ENCODE assay signal across 9 mouse cellular contexts in the genomic region with DNA sequence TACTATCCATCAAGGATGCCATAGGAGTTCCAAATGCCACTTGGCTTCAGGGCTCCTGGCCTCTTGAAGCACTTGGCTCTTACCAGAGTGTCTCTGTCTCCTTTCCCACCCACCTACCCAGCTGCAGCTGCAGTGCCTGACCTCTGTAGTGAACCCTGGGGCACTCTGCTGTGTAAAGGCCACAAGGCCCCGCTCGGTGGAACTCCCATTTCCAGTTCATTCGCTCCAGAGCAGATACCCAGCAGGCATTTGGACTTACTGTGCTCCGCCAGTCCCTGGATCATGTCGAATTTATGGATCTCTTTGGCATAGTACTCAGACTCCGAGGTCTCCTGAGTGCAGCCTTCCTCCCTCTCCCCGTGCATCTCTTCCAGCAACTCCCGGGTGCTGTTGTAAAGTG. TPM values are rescaled to one million over a fixed set of nuclear protein-coding genes. Genes with fewer than 3 reads are reported as not detected.
DNase-seq lines count a peak whose midpoint lies in the region; ATAC-seq and TF ChIP-seq lines count a peak whose summit lies in the region.
"Had no signal": no experiment of that assay in that cellular context is flagged by ENCODE, and none has a peak within 500 bp of the region (broad histone marks: within the 10 kb centered on the region; RNA-seq: fewer than 3 reads in every experiment).

No protein-coding gene starts in this region.

- H3K4me1 ChIP-seq in lung, adult 2 months (ENCODE audit: control insufficient read depth, insufficient read depth, low read length), result no peaks in the 10 kb centered on the region
- H3K4me1 ChIP-seq in embryonic facial prominence, embryonic 10.5 days, result peaks cover 38% of the 10 kb centered on the region
- peaks cover 35% of the 10 kb centered on the region for H3K4me1 ChIP-seq in hindbrain, embryonic 13.5 days (replicated peaks)
- peaks cover 32% of the 10 kb centered on the region for H3K4me1 ChIP-seq in midbrain, embryonic 15.5 days

- H3K27ac ChIP-seq in embryonic facial prominence, embryonic 10.5 days (replicated peaks), result peak overlapping the region; percentile 96
- H3K27ac ChIP-seq in hindbrain, embryonic 13.5 days, result no peak overlapping the region
- no peak overlapping the region for H3K27ac ChIP-seq in midbrain, embryonic 15.5 days

- H3K9me3 ChIP-seq in embryonic facial prominence, embryonic 10.5 days, result no peaks in the 10 kb centered on the region
- no peaks in the 10 kb centered on the region for H3K9me3 ChIP-seq in hindbrain, embryonic 13.5 days
- H3K9me3 ChIP-seq in midbrain, embryonic 15.5 days, result no peaks in the 10 kb centered on the region

- TF ChIP-seq POLR2A in lung, adult 2 months (IDR thresholded peaks at IDR 0.05; ENCODE audit: borderline replicate concordance, extremely low read depth, low read depth, low read length), result no peak

- 60% methylated on average over 8 of the region's 8 CpGs for WGBS in lung, adult 2 months
- WGBS in embryonic facial prominence, embryonic 10.5 days, result 16% methylated on average over 8 of the region's 8 CpGs
- WGBS in hindbrain, embryonic 13.5 days, result 23% methylated on average over 8 of the region's 8 CpGs
- WGBS in midbrain, embryonic 15.5 days, result 32% methylated on average over 8 of the region's 8 CpGs

- peak overlapping the region; percentile 84 for H3K4me2 ChIP-seq in hindbrain, embryonic 13.5 days
- peak overlapping the region; percentile 94 for H3K4me2 ChIP-seq in midbrain, embryonic 15.5 days

- peaks cover 47% of the 10 kb centered on the region for H3K27me3 ChIP-seq in embryonic facial prominence, embryonic 10.5 days (replicated peaks; ENCODE audit: low read depth, poor library complexity, severe bottlenecking)
- H3K27me3 ChIP-seq in hindbrain, embryonic 13.5 days, result peaks cover 30% of the 10 kb centered on the region
- peaks cover 27% of the 10 kb centered on the region for H3K27me3 ChIP-seq in midbrain, embryonic 15.5 days (replicated peaks)

- peak overlapping the region; percentile 44 for H3K4me3 ChIP-seq in lung, adult 2 months (replicated peaks; ENCODE audit: extremely low read depth, low read depth, low read length)
- H3K4me3 ChIP-seq in embryonic facial prominence, embryonic 10.5 days, result peak overlapping the region; percentile 71
- peak overlapping the region; percentile 51 for H3K4me3 ChIP-seq in hindbrain, embryonic 13.5 days
- H3K4me3 ChIP-seq in midbrain, embryonic 15.5 days, result 0 out of 2 replicates have a peak overlapping the region, but pooled peaks have one; percentile 52

- no peak for ATAC-seq in hindbrain, embryonic 13.5 days (ENCODE audit: low FRiP score)
- no peak for ATAC-seq in midbrain, embryonic 15.5 days (replicated peaks)

- DNase-seq in lung, adult 2 months, result no peak
- DNase-seq in lung, postnatal 14 days, result no peak
- DNase-seq in embryonic facial prominence, embryonic 10.5 days (ENCODE audit: low spot score), result no peak
- no peak for DNase-seq in layer of hippocampus, postnatal 36 days
- DNase-seq in testis, postnatal 10 days (ENCODE audit: low spot score), result no peak
- no peak for DNase-seq in adrenal gland, adult 2 months

- H3K36me3 ChIP-seq in embryonic facial prominence, embryonic 10.5 days (replicated peaks), result no peaks in the 10 kb centered on the region; the same call in 1 of the 2 replicates
- H3K36me3 ChIP-seq in hindbrain, embryonic 13.5 days, result no peaks in the 10 kb centered on the region
- H3K36me3 ChIP-seq in midbrain, embryonic 15.5 days (replicated peaks), result no peaks in the 10 kb centered on the region

- peak overlapping the region; percentile 77; the same call in 1 of the 2 replicates for H3K9ac ChIP-seq in hindbrain, embryonic 13.5 days
- H3K9ac ChIP-seq in midbrain, embryonic 15.5 days, result no peak overlapping the region

- no peak for TF ChIP-seq CTCF in lung, adult 2 months (IDR thresholded peaks at IDR 0.05; ENCODE audit: insufficient read depth, low read length)

RNA-seq across cellular contexts. Expression of gene Tgfb3, which starts 1.5 kb away (rescaled TPM):
- polyA plus RNA-seq in lung, adult 2 months (2012; rRNA removed), result 24.8 and 33.9 TPM in 2 replicates
- polyA plus RNA-seq in embryonic facial prominence, embryonic 10.5 days (2016; fragmentation: Nextera tagmentation; extraction: Ambion mirVana), result 10.7 and 14.4 TPM in 2 replicates
- polyA plus RNA-seq in hindbrain, embryonic 13.5 days (2015; fragmentation: Nextera tagmentation; extraction: Ambion mirVana), result 5.4 and 6.1 TPM in 2 replicates
- 3.5 and 4.7 TPM in 2 replicates for polyA plus RNA-seq in midbrain, embryonic 15.5 days (2015; fragmentation: Nextera tagmentation; extraction: Ambion mirVana)
- 10 to 100 TPM; 14.1 to 15.6 TPM for total RNA-seq in layer of hippocampus, postnatal 36 days (2021)
- total RNA-seq in adrenal gland, adult 2 months (2021), result 10 to 100 TPM in 1 of 2 experiments, 1 to 10 TPM in 1; 9.7 to 16.3 TPM
- 8.7 TPM in 2 replicates for polyA plus RNA-seq in adrenal gland, adult 2 months (2012; rRNA removed)

RNA-seq across cellular contexts. Expression of gene Ift43, which starts 5.0 kb away (rescaled TPM):
- 32.8 and 49.6 TPM in 2 replicates for polyA plus RNA-seq in lung, adult 2 months (2012; rRNA removed)
- polyA plus RNA-seq in embryonic facial prominence, embryonic 10.5 days (2016; fragmentation: Nextera tagmentation; extraction: Ambion mirVana), result 62.4 and 64.8 TPM in 2 replicates
- 67.9 and 72.9 TPM in 2 replicates for polyA plus RNA-seq in hindbrain, embryonic 13.5 days (2015; fragmentation: Nextera tagmentation; extraction: Ambion mirVana)
- polyA plus RNA-seq in midbrain, embryonic 15.5 days (2015; fragmentation: Nextera tagmentation; extraction: Ambion mirVana), result 47.3 and 47.9 TPM in 2 replicates
- 10 to 100 TPM; 12.0 to 14.4 TPM for total RNA-seq in layer of hippocampus, postnatal 36 days (2021)
- total RNA-seq in adrenal gland, adult 2 months (2021), result 10 to 100 TPM; 18.3 to 30.3 TPM
- polyA plus RNA-seq in adrenal gland, adult 2 months (2012; rRNA removed), result 10.6 and 10.9 TPM in 2 replicates
- total RNA-seq: neutrophil, adult 5-6 weeks had no signal
